Mouse (Mus musculus) MEL (cell line): Measurements from ENCODE around the gene Lmbr1. TPM values are rescaled to one million over a fixed set of nuclear protein-coding genes. Genes with fewer than 3 reads are reported as not detected.

Experiments used
- DNase-seq: peaks from one replicate; pipeline ENCODE4 v3.0.0; 2011; ENCODE audit warnings: low read depth, low spot score
- H3K27ac ChIP-seq: 2 replicates; pipeline ENCODE4 v1.5.1; 2012; ENCODE audit warnings: low read depth, mild to moderate bottlenecking, control low read depth, low read length, moderate library complexity; ENCODE audit not compliant: control insufficient read depth
- H3K27me3 ChIP-seq, 2 experiments: fragments of 150-350 bp in 1 of 2; sonication (generic) in 1 of 2; 2 replicates each; pipeline ENCODE4 v1.6.1; 2012; ENCODE audit warnings: low read length in 2 of 2, mild to moderate bottlenecking in 2 of 2, improper control_type of control experiment in 1 of 2, moderate library complexity in 1 of 2; ENCODE audit not compliant: insufficient read depth in 2 of 2, control insufficient read depth in 1 of 2
- H3K36me3 ChIP-seq, 2 experiments: 2 replicates each; pipeline ENCODE4 v1.6.1; 2012 to 2014; ENCODE audit warnings: low read length in 2 of 2, improper control_type of control experiment in 1 of 2, inconsistent platforms in 1 of 2, mild to moderate bottlenecking in 1 of 2; ENCODE audit not compliant: insufficient read depth in 2 of 2, control insufficient read depth in 1 of 2
- H3K4me1 ChIP-seq, 2 experiments: fragments of 150-350 bp in 1 of 2; sonication (generic) in 1 of 2; 2 replicates each; pipeline ENCODE4 v1.6.1; 2012; ENCODE audit warnings: low read length in 2 of 2, improper control_type of control experiment in 1 of 2, mild to moderate bottlenecking in 1 of 2; ENCODE audit not compliant: insufficient read depth in 2 of 2, control insufficient read depth in 1 of 2
- H3K4me3 ChIP-seq, 2 experiments: fragments of 150-350 bp in 1 of 2; sonication (generic) in 1 of 2; 2 replicates each; pipeline ENCODE4 v1.5.1; 2012; ENCODE audit warnings: low read depth in 2 of 2, low read length in 2 of 2, mild to moderate bottlenecking in 2 of 2, moderate library complexity in 2 of 2, control low read depth in 1 of 2, improper control_type of control experiment in 1 of 2; ENCODE audit not compliant: control insufficient read depth in 1 of 2, insufficient read depth in 1 of 2
- H3K79me2 ChIP-seq: 2 replicates; pipeline ENCODE4 v1.6.1; 2012; ENCODE audit warnings: mild to moderate bottlenecking, low read length, moderate library complexity; ENCODE audit not compliant: control insufficient read depth, poor library complexity, insufficient read depth
- H3K9ac ChIP-seq: 2 replicates; pipeline ENCODE4 v1.6.1; 2012; ENCODE audit warnings: low read depth, mild to moderate bottlenecking, control low read depth, low read length, moderate library complexity; ENCODE audit not compliant: control insufficient read depth, poor library complexity, severe bottlenecking
- H3K9me3 ChIP-seq: fragments of 150-350 bp; sonication (generic); replicated peaks from 2 replicates; pipeline ENCODE4 v1.6.1; 2012; ENCODE audit warnings: mild to moderate bottlenecking, low read length, improper control_type of control experiment, moderate library complexity; ENCODE audit not compliant: insufficient read depth
- BHLHE40 ChIP-seq: IDR thresholded peaks from 2 replicates; pipeline ENCODE4 v1.6.1; 2012; ENCODE audit warnings: low read depth, mild to moderate bottlenecking, inconsistent platforms, low read length, improper control_type of control experiment, borderline replicate concordance
- CHD1 ChIP-seq: IDR thresholded peaks from 2 replicates; pipeline ENCODE4 v1.6.1; 2012; ENCODE audit warnings: low read depth, mild to moderate bottlenecking, inconsistent platforms, low read length, improper control_type of control experiment
- CHD2 ChIP-seq: IDR thresholded peaks from 2 replicates; pipeline ENCODE4 v1.6.1; 2011; ENCODE audit warnings: low read length, improper control_type of control experiment
- CTCF ChIP-seq, 3 experiments: IDR thresholded peaks in 2 of 3; conservative IDR thresholded peaks in 1 of 3; 2 replicates each; pipeline ENCODE4 v1.5.1; 2011 to 2012; ENCODE audit warnings: low read length in 3 of 3, low read depth in 2 of 3, mild to moderate bottlenecking in 2 of 3, improper control_type of control experiment in 1 of 3, inconsistent platforms in 1 of 3, mixed read lengths in 1 of 3, moderate library complexity in 1 of 3; ENCODE audit not compliant: control insufficient read depth in 1 of 3, insufficient read depth in 1 of 3, poor library complexity in 1 of 3, severe bottlenecking in 1 of 3
- E2F4 ChIP-seq: IDR thresholded peaks from 2 replicates; pipeline ENCODE4 v1.6.1; 2011; ENCODE audit warnings: low read depth, low read length, improper control_type of control experiment, borderline replicate concordance
- ELF1 ChIP-seq: IDR thresholded peaks from 2 replicates; pipeline ENCODE4 v1.6.1; 2014; ENCODE audit warnings: low read depth, mild to moderate bottlenecking, inconsistent platforms, low read length, improper control_type of control experiment, moderate library complexity
- EP300 ChIP-seq, 2 experiments: IDR thresholded peaks; 2 replicates each; pipeline ENCODE4 v1.6.1; 2011; ENCODE audit warnings: improper control_type of control experiment in 2 of 2, low read length in 2 of 2, low read depth in 1 of 2, mild to moderate bottlenecking in 1 of 2
- GABPA ChIP-seq: IDR thresholded peaks from 2 replicates; pipeline ENCODE4 v1.6.1; 2012; ENCODE audit warnings: low read depth, mild to moderate bottlenecking, inconsistent platforms, low read length, improper control_type of control experiment, moderate library complexity
- MAFK ChIP-seq: IDR thresholded peaks from 2 replicates; pipeline ENCODE4 v1.6.1; 2011; ENCODE audit warnings: low read depth, mild to moderate bottlenecking, low read length, improper control_type of control experiment, borderline replicate concordance
- MAZ ChIP-seq: IDR thresholded peaks from 2 replicates; pipeline ENCODE4 v1.6.1; 2012; ENCODE audit warnings: low read depth, mild to moderate bottlenecking, inconsistent platforms, low read length, improper control_type of control experiment
- MXI1 ChIP-seq: IDR thresholded peaks from 2 replicates; pipeline ENCODE4 v1.6.1; 2011; ENCODE audit warnings: mild to moderate bottlenecking, low read depth, low read length, improper control_type of control experiment
- MYB ChIP-seq: IDR thresholded peaks from 2 replicates; pipeline ENCODE4 v1.6.1; 2011; ENCODE audit warnings: mild to moderate bottlenecking, low read depth, low read length, improper control_type of control experiment
- MYC ChIP-seq: IDR thresholded peaks from 2 replicates; pipeline ENCODE4 v1.6.1; 2011; ENCODE audit warnings: low read depth, mild to moderate bottlenecking, low read length, improper control_type of control experiment, moderate library complexity
- NRF1 ChIP-seq: IDR thresholded peaks from 2 replicates; pipeline ENCODE4 v1.6.1; 2014; ENCODE audit warnings: low read depth, mild to moderate bottlenecking, inconsistent platforms, low read length, improper control_type of control experiment, moderate library complexity; ENCODE audit not compliant: poor library complexity, insufficient read depth, severe bottlenecking
- POLR2A ChIP-seq, 2 experiments: IDR thresholded peaks; 2 replicates each; pipeline ENCODE4 v1.6.1; 2011 to 2012; ENCODE audit warnings: low read length in 2 of 2, mild to moderate bottlenecking in 2 of 2, control low read depth in 1 of 2, improper control_type of control experiment in 1 of 2, low read depth in 1 of 2, moderate library complexity in 1 of 2; ENCODE audit not compliant: control insufficient read depth in 1 of 2, insufficient read depth in 1 of 2, poor library complexity in 1 of 2
- POLR2AphosphoS2 ChIP-seq: IDR thresholded peaks from 2 replicates; pipeline ENCODE4 v1.6.1; 2011; ENCODE audit warnings: low read length, improper control_type of control experiment
- RAD21 ChIP-seq: IDR thresholded peaks from 2 replicates; pipeline ENCODE4 v1.6.1; 2011; ENCODE audit warnings: mild to moderate bottlenecking, low read depth, low read length, improper control_type of control experiment
- RCOR1 ChIP-seq: IDR thresholded peaks from 2 replicates; pipeline ENCODE4 v1.6.1; 2012; ENCODE audit warnings: low read depth, mild to moderate bottlenecking, inconsistent platforms, low read length, improper control_type of control experiment
- SIN3A ChIP-seq: IDR thresholded peaks from 2 replicates; pipeline ENCODE4 v1.6.1; 2012; ENCODE audit warnings: low read length, improper control_type of control experiment, inconsistent platforms
- SMC3 ChIP-seq: IDR thresholded peaks from 2 replicates; pipeline ENCODE4 v1.6.1; 2011; ENCODE audit warnings: low read depth, low read length, improper control_type of control experiment
- TAL1 ChIP-seq: IDR thresholded peaks from 2 replicates; pipeline ENCODE4 v1.6.1; 2012; ENCODE audit warnings: mild to moderate bottlenecking, inconsistent platforms, low read length, moderate library complexity, mixed read lengths
- TCF12 ChIP-seq: IDR thresholded peaks from 2 replicates; pipeline ENCODE4 v1.6.1; 2014; ENCODE audit warnings: low read depth, mild to moderate bottlenecking, inconsistent platforms, low read length, improper control_type of control experiment, moderate library complexity
- USF2 ChIP-seq, 2 experiments: IDR thresholded peaks; 2 replicates each; pipeline ENCODE4 v1.6.1; 2011 to 2012; ENCODE audit warnings: improper control_type of control experiment in 2 of 2, low read length in 2 of 2, borderline replicate concordance in 1 of 2, inconsistent platforms in 1 of 2, low read depth in 1 of 2, mild to moderate bottlenecking in 1 of 2; ENCODE audit not compliant: insufficient read depth in 1 of 2
- ZC3H11A ChIP-seq: IDR thresholded peaks from 2 replicates; pipeline ENCODE4 v1.6.1; 2012; ENCODE audit warnings: low read depth, mild to moderate bottlenecking, inconsistent platforms, low read length, improper control_type of control experiment
- ZKSCAN1 ChIP-seq: IDR thresholded peaks from 2 replicates; pipeline ENCODE4 v1.6.1; 2012; ENCODE audit warnings: low read depth, mild to moderate bottlenecking, inconsistent platforms, low read length, improper control_type of control experiment, moderate library complexity
- ZMIZ1 ChIP-seq: IDR thresholded peaks from 2 replicates; pipeline ENCODE4 v1.6.1; 2012; ENCODE audit warnings: low read depth, mild to moderate bottlenecking, inconsistent platforms, low read length, improper control_type of control experiment, moderate library complexity
- ZNF384 ChIP-seq: IDR thresholded peaks from 2 replicates; pipeline ENCODE4 v1.6.1; 2012; ENCODE audit warnings: low read depth, mild to moderate bottlenecking, inconsistent platforms, low read length, improper control_type of control experiment
- polyA plus RNA-seq, 2 experiments: library from polyadenylated mRNA; stranded (reverse) in 1 of 2; unstranded in 1 of 2; fragments of >175 nt in 1 of 2; fragments of >200 nt in 1 of 2; gene quantifications; 2 replicates each; pipeline versions ENCODE4 v1.2.1 to v1.2.4; 2012; ENCODE audit warnings: low replicate concordance in 2 of 2, low read depth in 1 of 2; ENCODE audit not compliant: insufficient read length in 2 of 2, insufficient read depth in 1 of 2, missing spikeins in 1 of 2
- total RNA-seq: library from RNA; depleted of rRNA; stranded (reverse); fragments of 300-350 nt; gene quantifications from 2 replicates; pipeline ENCODE4 v1.2.3, GENCODE M21; 2012

Lmbr1 gene
- total and polyA plus RNA-seq, 3 experiments = not detected

DNA sequence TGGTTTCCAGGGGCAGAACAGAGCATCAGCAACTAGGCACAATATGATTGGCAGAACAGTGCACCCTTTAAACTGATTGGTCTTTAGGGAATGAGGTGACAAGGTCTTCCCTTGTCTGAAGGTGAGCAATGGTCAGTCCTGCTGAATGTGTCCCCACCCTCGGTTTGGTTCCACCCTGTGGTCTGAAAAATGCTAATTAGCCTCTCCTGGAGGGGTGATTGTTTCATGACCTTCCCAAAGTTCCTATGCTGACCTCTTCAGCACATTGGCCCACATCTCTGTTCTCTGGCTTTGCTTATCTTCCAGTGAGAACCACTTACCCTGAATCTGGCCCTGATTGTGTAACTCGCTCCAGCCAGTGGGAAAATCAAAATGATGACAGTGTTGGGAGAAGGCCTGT, 1.9 kb upstream of the Lmbr1 start:
- DNase-seq = no peak
- no peaks in the 10 kb centered on the region for H3K79me2 ChIP-seq
- H3K27me3 ChIP-seq = peaks cover 0 to under 1% of the 10 kb centered on the region in 2 experiments; a peak in 2 of 4 replicates
- H3K36me3 ChIP-seq = no peaks in the 10 kb centered on the region
- H3K9ac ChIP-seq = no peak overlapping the region
- H3K27ac ChIP-seq = no peak overlapping the region
- no peaks in the 10 kb centered on the region for H3K4me1 ChIP-seq
- no peak overlapping the region for H3K4me3 ChIP-seq
- no peaks in the 10 kb centered on the region for H3K9me3 ChIP-seq
- no peak for TF ChIP-seq EP300 (IDR thresholded peaks at IDR 0.05; ENCODE audit: low read depth in 1 of 2, low read length in 2 of 2)
- TF ChIP-seq NRF1 = no peak
- TF ChIP-seq USF2 (IDR thresholded peaks at IDR 0.05; ENCODE audit: borderline replicate concordance in 1 of 2, insufficient read depth in 1 of 2, low read depth in 1 of 2, low read length in 2 of 2) = no peak
- no peak for TF ChIP-seq TAL1
- no peak for TF ChIP-seq POLR2AphosphoS2
- no peak for TF ChIP-seq ELF1
- TF ChIP-seq ZMIZ1 = no peak
- no peak for TF ChIP-seq MYB
- TF ChIP-seq ZC3H11A = no peak
- TF ChIP-seq ZKSCAN1 = no peak
- TF ChIP-seq MXI1 = no peak
- TF ChIP-seq E2F4 = no peak
- TF ChIP-seq MAFK = no peak
- no peak for TF ChIP-seq CHD1
- TF ChIP-seq RCOR1 = no peak
- no peak for TF ChIP-seq MAZ
- TF ChIP-seq MYC = no peak
- TF ChIP-seq SMC3 = no peak
- TF ChIP-seq, all 39 proteins: peak for 0

DNA sequence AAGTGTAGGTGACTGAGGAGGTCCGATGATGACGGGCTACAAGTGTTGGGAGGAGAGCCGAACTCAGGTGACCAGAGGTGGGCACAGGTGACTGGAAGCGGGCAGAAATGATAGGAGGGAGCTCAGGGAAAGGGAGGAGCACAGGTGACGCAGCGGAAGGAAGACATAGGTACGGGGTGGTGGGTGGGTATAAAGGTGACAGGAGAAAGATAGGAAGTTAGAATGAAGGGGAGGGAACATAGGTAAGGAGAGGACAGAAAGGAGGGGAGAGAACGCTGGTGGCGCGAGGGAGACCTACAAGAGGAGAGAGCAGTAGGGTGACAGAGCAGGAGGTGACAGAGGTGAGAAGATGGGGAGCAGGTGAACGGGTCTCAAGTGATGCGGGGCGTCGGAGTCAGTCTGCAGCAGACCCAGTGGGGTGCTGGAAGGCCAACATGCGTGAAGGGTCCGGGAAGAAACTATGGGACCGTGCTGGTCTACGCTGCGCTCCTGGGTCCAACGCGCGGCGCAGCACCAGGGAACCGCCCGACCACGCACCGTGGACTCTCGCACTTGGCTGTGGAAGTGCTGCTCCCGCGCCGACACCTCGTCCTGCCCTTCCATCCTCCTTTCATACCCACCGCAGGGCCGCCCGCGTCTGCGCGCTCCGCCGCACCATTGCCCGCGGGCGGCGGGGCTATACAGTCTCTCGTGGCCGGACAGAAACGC, 446 bp downstream of the Lmbr1 start:
- Histone ChIP-seq H3K9ac (no peak overlapping the region), H3K9me3 (no peaks in the 10 kb centered on the region), H3K36me3 (no peaks in the 10 kb centered on the region), H3K27me3 (peaks cover 0 to 5% of the 10 kb centered on the region in 2 experiments)
- TF ChIP-seq MYC (no peak), POLR2AphosphoS2 (no peak), MAFK (no peak), CTCF (IDR thresholded peaks at IDR 0.05 in 2 of 3, conservative IDR thresholded peaks at IDR 0.05 in 1 of 3; ENCODE audit: control insufficient read depth in 1 of 3, insufficient read depth in 1 of 3, low read depth in 2 of 3, low read length in 3 of 3, poor library complexity in 1 of 3, severe bottlenecking in 1 of 3) (no peak), ZMIZ1 (no peak), MXI1 (no peak), MYB (no peak), SIN3A (no peak), GABPA (no peak), TCF12 (no peak), POLR2A (IDR thresholded peaks at IDR 0.05; ENCODE audit: control insufficient read depth in 1 of 2, insufficient read depth in 1 of 2, low read depth in 1 of 2, low read length in 2 of 2, poor library complexity in 1 of 2) (no peak), ZKSCAN1 (no peak), CHD2 (no peak), NRF1 (no peak), ZNF384 (no peak), E2F4 (no peak), RCOR1 (no peak), BHLHE40 (no peak), RAD21 (no peak)
- TF ChIP-seq, all 39 proteins: peak for 0
- Histone ChIP-seq H3K4me1 (no peaks in the 10 kb centered on the region), H3K4me3 (no peak overlapping the region), H3K79me2 (no peaks in the 10 kb centered on the region), H3K27ac (no peak overlapping the region)
- DNase-seq = no peak
